Mouse (Mus musculus): ENCODE measurements around the gene Zbp1. TPM values are rescaled to one million over a fixed set of nuclear protein-coding genes. Genes with fewer than 3 reads are reported as not detected.

Zbp1 gene
- polyA plus RNA-seq, 1 experiment from 2014 or later = 0.45 TPM

DNA sequence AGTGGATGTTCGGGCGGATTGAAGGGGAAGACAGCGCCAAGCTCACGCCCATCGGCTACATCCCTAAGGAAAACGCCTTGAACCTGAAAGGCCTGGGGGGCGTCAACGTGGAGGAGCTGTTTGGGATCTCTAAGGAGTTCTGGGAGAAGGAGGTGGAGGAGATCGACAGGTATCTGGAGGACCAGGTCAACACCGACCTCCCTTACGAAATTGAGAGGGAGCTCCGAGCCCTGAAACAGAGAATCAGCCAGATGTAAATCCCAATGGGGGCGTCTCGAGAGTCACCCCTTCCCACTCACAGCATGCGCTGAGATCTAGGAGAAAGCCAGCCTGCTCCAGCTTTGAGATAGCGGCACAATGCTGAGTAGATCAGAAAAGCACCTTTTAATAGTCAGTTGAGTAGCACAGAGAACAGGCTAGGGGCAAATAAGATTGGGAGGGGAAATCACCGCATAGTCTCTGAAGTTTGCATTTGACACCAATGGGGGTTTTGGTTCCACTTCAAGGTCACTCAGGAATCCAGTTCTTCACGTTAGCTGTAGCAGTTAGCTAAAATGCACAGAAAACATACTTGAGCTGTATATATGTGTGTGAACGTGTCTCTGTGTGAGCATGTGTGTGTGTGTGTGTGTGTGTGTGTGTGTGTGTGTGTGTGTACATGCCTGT lies 60.2 kb downstream of the Zbp1 start:
- WGBS = 84% methylated on average over 19 of the region's 19 CpGs
- ATAC-seq (ENCODE audit: low FRiP score, low read depth) = no peak
- no peak overlapping the region for H3K9ac ChIP-seq
- no peaks in the 10 kb centered on the region for H3K9me3 ChIP-seq
- H3K4me3 ChIP-seq = no peak overlapping the region
- peaks cover 24% of the 10 kb centered on the region for H3K4me1 ChIP-seq
- H3K4me2 ChIP-seq (replicated peaks) = no peak overlapping the region
- no peak overlapping the region; the same call in 1 of the 2 replicates for H3K27ac ChIP-seq
- no peaks in the 10 kb centered on the region for H3K27me3 ChIP-seq
- no peaks in the 10 kb centered on the region for H3K36me3 ChIP-seq

DNA sequence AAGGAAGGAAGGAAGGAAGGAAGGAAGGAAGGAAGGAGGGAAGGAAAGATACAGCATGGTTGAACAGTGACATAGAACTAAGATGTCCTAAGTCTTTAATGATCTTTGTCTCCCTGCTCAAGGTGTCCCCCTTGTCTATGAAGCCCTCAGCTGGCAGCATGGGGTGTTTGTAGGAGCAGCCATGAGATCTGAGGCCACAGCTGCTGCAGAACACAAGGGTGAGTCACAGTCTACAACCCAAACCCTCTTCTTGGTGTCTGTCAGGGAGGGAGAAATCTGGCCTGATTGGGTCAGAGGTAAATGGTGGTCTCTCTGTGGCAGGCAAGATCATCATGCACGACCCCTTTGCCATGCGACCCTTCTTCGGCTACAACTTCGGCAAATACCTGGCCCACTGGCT lies 60.9 kb downstream of the Zbp1 start:
- Histone ChIP-seq H3K27ac (no peak overlapping the region), H3K36me3 (no peaks in the 10 kb centered on the region), H3K4me1 (peaks cover 24% of the 10 kb centered on the region), H3K4me2 (replicated peaks) (no peak overlapping the region), H3K9me3 (no peaks in the 10 kb centered on the region), H3K27me3 (no peaks in the 10 kb centered on the region), H3K4me3 (no peak overlapping the region), H3K9ac (no peak overlapping the region)
- ATAC-seq (ENCODE audit: low FRiP score, low read depth) = no peak
- WGBS = 92% methylated on average over 4 of the region's 4 CpGs

DNA sequence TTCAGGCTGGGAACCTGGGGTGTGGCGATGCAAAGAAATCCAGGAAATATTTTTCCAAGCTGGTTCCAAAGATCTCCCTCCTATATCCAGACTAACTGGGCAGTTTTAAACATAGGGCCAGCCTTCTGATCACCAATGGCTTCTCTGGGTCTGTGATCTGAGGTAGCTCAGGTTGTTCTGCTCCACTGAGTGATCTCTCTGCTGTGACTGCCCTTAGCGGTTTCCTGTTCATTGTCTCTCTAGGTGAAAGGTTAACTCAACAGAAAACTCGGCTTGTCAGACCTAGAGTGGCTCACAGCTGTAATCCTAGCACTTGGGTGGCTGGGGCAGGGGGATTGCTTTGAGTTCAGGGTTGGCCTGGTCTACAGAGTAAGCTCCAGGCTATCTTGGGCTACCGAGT lies 61.3 kb downstream of the Zbp1 start:
- Histone ChIP-seq H3K27ac (no peak overlapping the region), H3K9me3 (no peaks in the 10 kb centered on the region), H3K27me3 (no peaks in the 10 kb centered on the region), H3K4me1 (peaks cover 23% of the 10 kb centered on the region), H3K9ac (no peak overlapping the region), H3K36me3 (no peaks in the 10 kb centered on the region), H3K4me3 (no peak overlapping the region), H3K4me2 (replicated peaks) (no peak overlapping the region)
- ATAC-seq (ENCODE audit: low FRiP score, low read depth) = no peak
- WGBS = 68% methylated on average over 4 of the region's 4 CpGs

DNA sequence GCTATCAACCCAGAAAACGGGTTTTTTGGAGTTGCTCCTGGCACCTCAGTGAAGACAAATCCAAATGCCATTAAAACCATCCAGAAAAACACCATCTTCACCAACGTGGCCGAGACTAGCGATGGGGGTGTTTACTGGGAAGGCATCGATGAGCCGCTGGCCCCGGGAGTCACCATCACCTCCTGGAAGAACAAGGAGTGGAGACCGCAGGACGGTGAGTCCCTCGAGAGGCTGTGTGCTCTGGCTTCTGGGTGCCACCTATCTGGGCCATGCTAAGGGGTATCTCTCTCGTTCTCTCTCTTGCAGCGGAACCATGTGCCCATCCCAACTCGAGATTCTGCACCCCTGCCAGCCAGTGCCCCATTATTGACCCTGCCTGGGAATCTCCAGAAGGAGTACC lies 61.8 kb downstream of the Zbp1 start:
- Histone ChIP-seq H3K27ac (no peak overlapping the region), H3K9me3 (no peaks in the 10 kb centered on the region), H3K4me3 (no peak overlapping the region), H3K27me3 (no peaks in the 10 kb centered on the region), H3K4me2 (replicated peaks) (no peak overlapping the region), H3K36me3 (no peaks in the 10 kb centered on the region), H3K4me1 (peaks cover 18% of the 10 kb centered on the region), H3K9ac (no peak overlapping the region)
- no peak for ATAC-seq (ENCODE audit: low FRiP score, low read depth)
- WGBS = 83% methylated on average over 13 of the region's 13 CpGs

Other genes starting within 250 kb of the Zbp1 start
- 1.4 and 1.5 TPM in 2 replicates for gene Spo11, start 241.2 kb downstream of the Zbp1 start, polyA plus RNA-seq (2015; fragmentation: Nextera tagmentation; extraction: Ambion mirVana)
- 148 and 155 TPM in 2 replicates for gene Rae1, start 218.8 kb downstream of the Zbp1 start, polyA plus RNA-seq (2015; fragmentation: Nextera tagmentation; extraction: Ambion mirVana)
- 28.3 and 29.0 TPM in 2 replicates for gene Rbm38, start 198.4 kb downstream of the Zbp1 start, polyA plus RNA-seq (2015; fragmentation: Nextera tagmentation; extraction: Ambion mirVana)
- 0.13 and 0.15 TPM in 2 replicates for gene Ctcfl, start 99.4 kb downstream of the Zbp1 start, polyA plus RNA-seq (2015; fragmentation: Nextera tagmentation; extraction: Ambion mirVana)
- not detected in 2 replicates for gene Pck1, start 65.9 kb downstream of the Zbp1 start, polyA plus RNA-seq (2015; fragmentation: Nextera tagmentation; extraction: Ambion mirVana)
- 5.6 and 6.0 TPM in 2 replicates for gene Pmepa1, start 57.6 kb upstream of the Zbp1 start, polyA plus RNA-seq (2015; fragmentation: Nextera tagmentation; extraction: Ambion mirVana)